Mouse (Mus musculus) lung, postnatal 0 days (tissue): ENCODE measurements around the gene Scml4.

Experiments used
- CTCF ChIP-seq: IDR thresholded peaks from 2 replicates; pipeline ENCODE4 v1.5.1; 2016; ENCODE audit warnings: antibody characterized with exemption, mild to moderate bottlenecking
- EP300 ChIP-seq: IDR thresholded peaks from 2 replicates; pipeline ENCODE4 v1.6.1; 2016; ENCODE audit warnings: antibody characterized with exemption, mild to moderate bottlenecking, control low read depth

GRCm38 (mm10) chr10:42842358-42842757 lies 17.8 kb upstream of the Scml4 start:
- peak; percentile 93 for TF ChIP-seq CTCF
- no peak for TF ChIP-seq EP300
